Mouse (Mus musculus): ENCODE measurements around the gene Lmf1.

DNA sequence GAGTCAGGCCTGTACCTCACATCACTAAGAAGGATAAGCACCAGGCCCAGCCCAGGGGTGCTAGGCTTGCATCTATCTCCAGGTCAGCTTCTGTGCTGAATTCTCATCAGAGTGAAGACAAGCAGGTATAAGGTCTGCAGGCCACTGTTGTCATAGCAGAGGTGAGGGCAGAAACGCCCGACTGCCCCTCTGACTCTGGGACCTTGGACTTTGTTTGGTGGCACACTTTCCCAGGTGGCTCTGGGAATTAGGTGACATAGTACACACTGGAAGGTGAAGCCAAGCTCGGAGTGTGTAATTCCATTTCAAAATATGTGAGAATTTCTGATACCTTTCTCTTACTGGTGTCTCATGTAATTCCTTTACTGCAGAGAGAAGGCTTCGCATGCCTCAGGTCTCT, 59.6 kb downstream of the Lmf1 start:
- TF ChIP-seq POLR2A (IDR thresholded peaks at IDR 0.05; ENCODE audit: insufficient read depth, low read length): no peak
- TF ChIP-seq EP300 (IDR thresholded peaks at IDR 0.05; ENCODE audit: insufficient read depth, low read depth, low read length): no peak
- TF ChIP-seq CTCF (IDR thresholded peaks at IDR 0.05; ENCODE audit: low read depth, low read length): no peak

Measured in ES-Bruce4 (cell line).